Mouse (Mus musculus) stomach, embryonic 16.5 days (tissue): ENCODE measurements around the gene Cyfip2. TPM values are rescaled to one million over a fixed set of nuclear protein-coding genes. Genes with fewer than 3 reads are reported as not detected.

Experiments used
- ATAC-seq: fragments of 200-750 bp; cut with Nextera tagmentation; 2 replicates; pipeline ENCODE4 v1.8.0; 2017; ENCODE audit warnings: moderate number of reproducible peaks, moderate TSS enrichment; ENCODE audit not compliant: insufficient read depth, low FRiP score
- H3K27ac ChIP-seq: fragments of 300-500 bp; sonication (generic); 2 replicates; pipeline ENCODE4 v1.5.1; 2014; ENCODE audit warnings: low read length
- H3K27me3 ChIP-seq: fragments of 300-500 bp; sonication (generic); 2 replicates; pipeline ENCODE4 v1.6.1; 2014; ENCODE audit warnings: low read length, control low read depth, mixed read lengths; ENCODE audit not compliant: control insufficient read depth, insufficient read depth
- H3K36me3 ChIP-seq: fragments of 300-500 bp; sonication (generic); 2 replicates; pipeline ENCODE4 v1.6.1; 2014; ENCODE audit warnings: low read length; ENCODE audit not compliant: control insufficient read depth, insufficient read depth
- H3K4me1 ChIP-seq: fragments of 300-500 bp; sonication (generic); 2 replicates; pipeline ENCODE4 v1.6.1; 2014; ENCODE audit warnings: low read length, control low read depth, mixed read lengths; ENCODE audit not compliant: control insufficient read depth, insufficient read depth
- H3K4me2 ChIP-seq: fragments of 300-500 bp; sonication (generic); 2 replicates; pipeline ENCODE4 v1.6.1; 2014; ENCODE audit warnings: low read depth, low read length, mixed read lengths
- H3K4me3 ChIP-seq: fragments of 300-500 bp; sonication (generic); replicated peaks from 2 replicates; pipeline ENCODE4 v1.5.1; 2014; ENCODE audit warnings: mild to moderate bottlenecking, low read length
- H3K9ac ChIP-seq: fragments of 300-500 bp; sonication (generic); 2 replicates; pipeline ENCODE4 v1.6.1; 2014; ENCODE audit warnings: low read length
- H3K9me3 ChIP-seq: fragments of 300-500 bp; sonication (generic); replicated peaks from 2 replicates; pipeline ENCODE4 v1.6.1; 2016; ENCODE audit warnings: low read length, control low read depth; ENCODE audit not compliant: control insufficient read depth
- WGBS: fragments of 180-500 bp; shearing (Covaris S2); extraction: QIAGEN DNeasy Blood & Tissue Kit; methylation state at CpG from one replicate; pipeline ENCODE4 v1.1.7; 2014; 5-methylcytosine and 5-hydroxymethylcytosine counted together
- polyA plus RNA-seq: library from polyadenylated mRNA; unstranded; fragments of >200 nt; fragmentation: Nextera tagmentation; extraction: Ambion mirVana; gene quantifications from 2 replicates; pipeline ENCODE4 v1.2.1, GENCODE M21; 2015

Cyfip2 gene
- polyA plus RNA-seq, 1 experiment from 2014 or later = 8.1 TPM

GRCm38 (mm10) chr11:46218584-46218983 is 94.1 kb downstream of the Cyfip2 start:
- Histone ChIP-seq H3K27me3 (no peaks in the 10 kb centered on the region), H3K4me3 (no peak overlapping the region), H3K4me1 (peaks cover 15% of the 10 kb centered on the region), H3K4me2 (no peak overlapping the region), H3K9me3 (no peaks in the 10 kb centered on the region; the same call in 1 of the 2 replicates), H3K27ac (no peak overlapping the region), H3K9ac (no peak overlapping the region), H3K36me3 (no peaks in the 10 kb centered on the region)
- no peak for ATAC-seq
- WGBS = 47% methylated on average over 5 of the region's 5 CpGs

GRCm38 (mm10) chr11:46217686-46218085 is 95.0 kb downstream of the Cyfip2 start:
- H3K9ac ChIP-seq = no peak overlapping the region
- H3K4me2 ChIP-seq = no peak overlapping the region
- peaks cover 24% of the 10 kb centered on the region for H3K4me1 ChIP-seq
- H3K4me3 ChIP-seq = no peak overlapping the region
- H3K36me3 ChIP-seq = no peaks in the 10 kb centered on the region
- H3K9me3 ChIP-seq = no peaks in the 10 kb centered on the region
- no peaks in the 10 kb centered on the region for H3K27me3 ChIP-seq
- no peak overlapping the region for H3K27ac ChIP-seq
- ATAC-seq = no peak
- 88% methylated on average over 9 of the region's 9 CpGs for WGBS

- Histone ChIP-seq H3K27ac (no peak overlapping the region), H3K36me3 (no peaks in the 10 kb centered on the region), H3K4me3 (no peak overlapping the region), H3K9ac (no peak overlapping the region), H3K4me1 (peaks cover 32% of the 10 kb centered on the region), H3K9me3 (no peaks in the 10 kb centered on the region), H3K4me2 (no peak overlapping the region), H3K27me3 (no peaks in the 10 kb centered on the region)
- WGBS = 71% methylated on average over 7 of the region's 7 CpGs
- no peak for ATAC-seq
Observed at GRCm38 (mm10) chr11:46216669-46217068, 96.0 kb downstream of the Cyfip2 start.

GRCm38 (mm10) chr11:46215354-46215753 is 97.3 kb downstream of the Cyfip2 start:
- H3K27ac ChIP-seq = peak overlapping the region; percentile 98
- peak; percentile 61; the same call in 1 of the 2 replicates for ATAC-seq
- peak overlapping the region; percentile 64 for H3K9ac ChIP-seq
- 13% methylated on average over 3 of the region's 3 CpGs for WGBS
- H3K4me1 ChIP-seq = peaks cover 36% of the 10 kb centered on the region
- H3K36me3 ChIP-seq = no peaks in the 10 kb centered on the region
- no peak overlapping the region for H3K4me3 ChIP-seq
- no peaks in the 10 kb centered on the region for H3K9me3 ChIP-seq
- H3K4me2 ChIP-seq = peak overlapping the region; percentile 32
- H3K27me3 ChIP-seq = no peaks in the 10 kb centered on the region

- ATAC-seq = peak; percentile 30
- Histone ChIP-seq H3K4me2 (peak overlapping the region; percentile 32), H3K9ac (peak overlapping the region; percentile 64), H3K36me3 (no peaks in the 10 kb centered on the region), H3K4me1 (peaks cover 40% of the 10 kb centered on the region), H3K9me3 (no peaks in the 10 kb centered on the region), H3K27me3 (no peaks in the 10 kb centered on the region), H3K4me3 (no peak overlapping the region), H3K27ac (peak overlapping the region; percentile 98)
- 24% methylated on average over 14 of the region's 14 CpGs for WGBS
Observed at GRCm38 (mm10) chr11:46214368-46215230, 98.1 kb downstream of the Cyfip2 start.

GRCm38 (mm10) chr11:46213844-46214243 is 98.8 kb downstream of the Cyfip2 start:
- H3K4me3 ChIP-seq = no peak overlapping the region
- H3K9ac ChIP-seq = peak overlapping the region; percentile 64; the same call in 1 of the 2 replicates
- H3K9me3 ChIP-seq = no peaks in the 10 kb centered on the region
- no peaks in the 10 kb centered on the region for H3K36me3 ChIP-seq
- H3K4me1 ChIP-seq = peaks cover 41% of the 10 kb centered on the region
- H3K27me3 ChIP-seq = no peaks in the 10 kb centered on the region
- H3K27ac ChIP-seq = peak overlapping the region; percentile 98
- 40% methylated on average over 5 of the region's 5 CpGs for WGBS
- no peak overlapping the region; the same call in 1 of the 2 replicates for H3K4me2 ChIP-seq
- ATAC-seq = peak; percentile 90

- ATAC-seq = no peak
- H3K27ac ChIP-seq = peak overlapping the region; percentile 60
- peak overlapping the region; percentile 45 for H3K9ac ChIP-seq
Observed at GRCm38 (mm10) chr11:46211858-46212257, 100.8 kb downstream of the Cyfip2 start.

GRCm38 (mm10) chr11:46209884-46210283 is 102.8 kb downstream of the Cyfip2 start:
- Histone ChIP-seq H3K9me3 (no peaks in the 10 kb centered on the region), H3K27ac (no peak overlapping the region), H3K4me3 (no peak overlapping the region), H3K9ac (0 out of 2 replicates have a peak overlapping the region, but pooled peaks have one; percentile 23), H3K27me3 (no peaks in the 10 kb centered on the region), H3K36me3 (no peaks in the 10 kb centered on the region), H3K4me2 (no peak overlapping the region), H3K4me1 (peaks cover 46% of the 10 kb centered on the region)
- no peak for ATAC-seq
- WGBS = 58% methylated on average over 2 of the region's 2 CpGs

More at GRCm38 (mm10) chr11:46211858-46212257, 100.8 kb downstream of the Cyfip2 start:
- no peaks in the 10 kb centered on the region for H3K27me3 ChIP-seq
- no peaks in the 10 kb centered on the region for H3K9me3 ChIP-seq
- H3K4me1 ChIP-seq = peaks cover 41% of the 10 kb centered on the region
- no peak overlapping the region for H3K4me3 ChIP-seq
- no peaks in the 10 kb centered on the region for H3K36me3 ChIP-seq
- no peak overlapping the region for H3K4me2 ChIP-seq
- WGBS = 28% methylated on average over 3 of the region's 3 CpGs

- H3K4me2 ChIP-seq = no peak overlapping the region
- peak overlapping the region; percentile 12 for H3K9ac ChIP-seq
- peak; percentile 58 for ATAC-seq
- H3K4me1 ChIP-seq = peaks cover 22% of the 10 kb centered on the region
- H3K9me3 ChIP-seq = no peaks in the 10 kb centered on the region
- no peaks in the 10 kb centered on the region for H3K27me3 ChIP-seq
- 38% methylated on average over 17 of the region's 17 CpGs for WGBS
- H3K36me3 ChIP-seq = no peaks in the 10 kb centered on the region
- H3K4me3 ChIP-seq = no peak overlapping the region
- peak overlapping the region; percentile 85 for H3K27ac ChIP-seq
Observed at GRCm38 (mm10) chr11:46205639-46206409, 106.8 kb downstream of the Cyfip2 start.
